Mouse (Mus musculus): ENCODE data around the gene Mpp5.

GRCm38 (mm10) chr12:78861496-78862253 is 113.0 kb downstream of the Mpp5 start, which contains the start of the genes Atp6v1d and Eif2s1:
- TF ChIP-seq POLR2A (IDR thresholded peaks at IDR 0.05; ENCODE audit: borderline replicate concordance, control insufficient read depth, low read depth, low read length) (peak; percentile 87; the same call in 1 of the 2 replicates), CTCF (IDR thresholded peaks at IDR 0.05; ENCODE audit: control insufficient read depth, insufficient read depth, low read length) (peak; percentile 86)
